In genomic region chr2:135725362-135725761, GRCm38 (mm10) we compare ENCODE assay signal across 10 mouse cellular contexts.
A peak's percentile ranks its signal among the peaks of the same experiment; 100 is the strongest.
DNase-seq lines count a peak whose midpoint lies in the region; ATAC-seq lines count a peak whose summit lies in the region.
"Had no signal": no experiment of that assay in that cellular context is flagged by ENCODE, and none has a peak within 500 bp of the region (broad histone marks: within the 10 kb centered on the region; RNA-seq: fewer than 3 reads in every experiment).

No protein-coding gene starts in this region.

- H3K9me3 ChIP-seq in liver, embryonic 13.5 days (replicated peaks) = no peaks in the 10 kb centered on the region

- H3K4me2 ChIP-seq in liver, embryonic 13.5 days = no peak overlapping the region

- WGBS in liver, embryonic 13.5 days (ENCODE audit: insufficient replicate concordance) = 23% methylated on average over 4 of the region's 4 CpGs

- H3K27me3 ChIP-seq in liver, embryonic 13.5 days = no peaks in the 10 kb centered on the region

- H3K9ac ChIP-seq in liver, embryonic 13.5 days = no peak overlapping the region

- H3K27ac ChIP-seq in liver, embryonic 13.5 days = peak overlapping the region; percentile 29; the same call in 1 of the 2 replicates

- H3K36me3 ChIP-seq in liver, embryonic 13.5 days = no peaks in the 10 kb centered on the region

- H3K4me3 ChIP-seq in liver, embryonic 13.5 days (replicated peaks) = no peak overlapping the region

- peak; percentile 82 for ATAC-seq in common myeloid progenitor, adult 5-6 weeks (replicated peaks; ENCODE audit: low read depth, poor library complexity, severe bottlenecking)
- peak; percentile 58; the same call in 1 of the 2 replicates for ATAC-seq in liver, embryonic 13.5 days (ENCODE audit: low read depth)
- peak; percentile 84 for ATAC-seq in megakaryocyte, adult 5-6 weeks (ENCODE audit: poor library complexity, severe bottlenecking)
- no peak for ATAC-seq in erythroblast, adult 5-6 weeks (replicated peaks; ENCODE audit: low FRiP score, poor library complexity, severe bottlenecking)
- ATAC-seq: intestine, embryonic 16.5 days had no signal

- DNase-seq in kidney, adult 8-10 months = peak; percentile 12 to 27
- DNase-seq in kidney, postnatal 10 days = no peak
- no peak for DNase-seq in liver, embryonic 13.5 days
- DNase-seq in right cerebral cortex, adult 2 months (ENCODE audit: low spot score in 2 of 2) = no peak
- DNase-seq: cerebellum, postnatal 36 days; layer of hippocampus, postnatal 36 days had no signal

- peaks cover 9% of the 10 kb centered on the region; the same call in 1 of the 2 replicates for H3K4me1 ChIP-seq in liver, embryonic 13.5 days (replicated peaks)

Comparison
In these comparisons a context has a peak if more than half of its experiments do, and no peak if none do; other contexts are left out.
1. DNase-seq: peak in kidney, adult 8-10 months (2 of 2); none in kidney, postnatal 10 days (single experiment), liver, embryonic 13.5 days (single experiment) and right cerebral cortex, adult 2 months (0 of 2).